Mouse (Mus musculus) E14TG2a.4 (cell line): ENCODE data around the gene Ung.
A peak's percentile ranks its signal among the peaks of the same experiment; 100 is the strongest.

Source experiments
- H3K27me3 ChIP-seq: 2 replicates; pipeline ENCODE4 v1.6.1; 2014; ENCODE audit warnings: low read length, control low read depth; ENCODE audit not compliant: insufficient read depth
- H3K36me3 ChIP-seq: 2 replicates; pipeline ENCODE4 v1.6.1; 2014; ENCODE audit warnings: low read length, control low read depth; ENCODE audit not compliant: insufficient read depth
- H3K4me1 ChIP-seq: replicated peaks from 2 replicates; pipeline ENCODE4 v1.6.1; 2014; ENCODE audit warnings: low read depth, low read length, control low read depth
- H3K4me3 ChIP-seq: replicated peaks from 2 replicates; pipeline ENCODE4 v1.5.1; 2014; ENCODE audit warnings: mild to moderate bottlenecking, low read length
- H3K9me3 ChIP-seq: 2 replicates; pipeline ENCODE4 v1.6.1; 2014; ENCODE audit warnings: low read length, control low read depth
- CTCF ChIP-seq: conservative IDR thresholded peaks from 2 replicates; pipeline ENCODE4 v1.5.1; 2014; ENCODE audit warnings: low read length
- NANOG ChIP-seq: IDR thresholded peaks from 2 replicates; pipeline ENCODE4 v1.6.1; 2014; ENCODE audit warnings: borderline replicate concordance, low read length, mixed read lengths
- POU5F1 ChIP-seq: IDR thresholded peaks from 2 replicates; pipeline ENCODE4 v1.6.1; 2014; ENCODE audit warnings: low read length, borderline replicate concordance

The Ung gene

DNA sequence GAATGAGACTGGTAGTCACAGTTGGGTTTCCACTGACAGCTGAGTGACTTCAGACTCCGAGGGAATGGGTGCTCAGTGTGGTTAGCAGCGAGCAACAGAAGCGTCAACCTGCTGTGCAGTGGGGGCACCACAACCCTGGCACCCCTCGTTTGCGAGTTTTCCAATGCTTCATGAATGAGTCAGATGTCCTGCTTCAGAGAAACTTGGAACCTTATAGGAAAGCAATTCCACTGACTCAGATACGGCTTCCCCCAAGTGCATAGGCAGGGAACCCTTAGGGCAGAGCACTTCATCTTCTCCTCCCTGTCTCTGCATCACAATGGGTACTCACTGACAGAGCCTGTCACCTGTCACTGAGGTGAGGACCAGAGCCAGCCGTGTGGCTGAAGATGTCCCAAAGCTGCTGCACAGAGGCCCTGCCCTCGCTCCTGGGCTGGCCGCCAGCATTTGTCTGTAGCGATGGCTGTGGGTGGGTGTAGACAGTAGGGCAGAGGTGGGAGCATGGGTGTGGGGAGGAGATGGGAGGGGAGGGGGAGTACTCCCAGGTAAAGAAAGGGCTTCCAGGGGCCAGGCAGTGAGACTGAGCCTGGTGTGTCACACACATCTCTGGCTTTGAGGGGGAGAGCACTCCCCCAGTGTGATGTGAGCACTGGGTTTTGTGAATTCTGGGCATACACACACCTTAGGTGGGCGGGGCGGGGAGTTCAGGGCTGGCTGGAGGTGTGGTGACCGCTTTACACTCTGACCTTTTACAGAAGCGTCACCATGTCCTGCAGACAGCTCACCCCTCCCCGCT, 7.5 kb downstream of the Ung start:
- Histone ChIP-seq H3K4me3 (peak overlapping the region; percentile 43; the same call in 1 of the 2 replicates), H3K36me3 (peaks cover 83% of the 10 kb centered on the region), H3K9me3 (no peaks in the 10 kb centered on the region), H3K27me3 (no peaks in the 10 kb centered on the region), H3K4me1 (peaks cover 96% of the 10 kb centered on the region)
- TF ChIP-seq POU5F1 (peak; percentile 54; the same call in 1 of the 2 replicates), CTCF (no peak)

DNA sequence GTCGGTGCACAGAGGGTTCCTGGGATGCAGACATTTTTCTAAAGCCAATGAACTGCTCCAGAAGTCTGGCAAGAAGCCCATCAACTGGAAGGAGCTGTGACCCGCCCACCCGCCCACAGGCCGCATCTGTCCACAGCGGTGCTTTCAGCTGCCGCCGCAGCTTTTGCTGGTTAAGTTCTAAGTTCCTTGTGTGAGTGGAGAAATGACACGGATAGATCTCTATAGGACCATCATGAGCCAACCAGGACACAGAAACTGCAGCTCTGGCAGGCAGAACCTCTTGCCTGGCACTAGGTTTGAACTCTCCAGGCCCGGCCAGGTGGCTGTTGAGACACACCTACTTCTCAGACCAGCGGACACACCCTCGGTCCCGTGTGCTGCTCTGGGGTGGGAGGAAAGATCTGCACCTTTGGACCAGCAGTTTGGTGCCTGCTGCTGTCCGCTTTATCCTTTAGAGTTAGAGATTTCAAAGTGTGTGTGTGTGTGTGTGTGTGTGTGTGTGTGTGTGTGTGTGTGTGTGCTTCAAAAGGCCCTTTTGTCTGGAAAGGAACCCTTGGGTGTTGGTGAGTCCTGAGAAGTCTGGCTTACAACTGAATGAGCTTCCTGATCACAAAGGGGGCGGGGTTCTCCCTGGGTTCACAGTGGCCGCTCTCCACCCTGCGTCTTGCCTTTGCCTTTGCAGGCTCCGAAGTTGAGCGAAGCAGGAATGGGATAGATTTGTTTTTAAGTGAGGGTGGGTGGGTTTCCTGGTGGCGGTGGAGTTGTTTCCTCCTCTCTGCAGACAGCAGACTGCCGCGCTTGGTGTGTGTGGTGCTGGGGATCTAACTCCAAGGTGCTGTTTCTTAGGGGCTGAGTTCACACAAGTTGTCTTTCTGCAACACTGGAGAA, 8.3 kb downstream of the Ung start:
- no peak for TF ChIP-seq CTCF
- no peak for TF ChIP-seq POU5F1
- no peak for TF ChIP-seq NANOG
- Histone ChIP-seq H3K9me3 (no peaks in the 10 kb centered on the region), H3K4me3 (no peak overlapping the region; the same call in 1 of the 2 replicates), H3K4me1 (peaks cover 96% of the 10 kb centered on the region), H3K27me3 (no peaks in the 10 kb centered on the region), H3K36me3 (peaks cover 74% of the 10 kb centered on the region)

DNA sequence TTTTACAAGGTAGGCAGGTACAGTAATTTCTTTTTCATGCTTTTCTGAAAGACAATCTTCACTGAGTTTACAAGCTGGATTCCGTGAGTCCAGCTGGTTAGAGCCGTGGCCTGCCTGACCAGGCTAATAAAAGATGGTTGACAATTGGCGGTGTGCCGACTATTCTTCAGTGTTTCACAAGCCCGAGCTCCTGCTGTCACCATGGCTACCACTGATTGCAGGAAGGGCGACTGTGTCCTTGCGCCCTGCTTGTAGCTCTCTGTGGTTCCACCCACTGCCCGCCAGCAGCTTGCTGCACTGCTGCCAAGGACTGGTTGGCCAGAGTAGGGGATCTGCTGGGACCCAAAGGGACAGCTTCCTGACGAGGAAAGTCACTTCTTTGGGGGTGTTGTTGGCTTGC, 9.0 kb downstream of the Ung start:
- no peaks in the 10 kb centered on the region for H3K27me3 ChIP-seq
- TF ChIP-seq NANOG (no peak), CTCF (no peak), POU5F1 (no peak)

DNA sequence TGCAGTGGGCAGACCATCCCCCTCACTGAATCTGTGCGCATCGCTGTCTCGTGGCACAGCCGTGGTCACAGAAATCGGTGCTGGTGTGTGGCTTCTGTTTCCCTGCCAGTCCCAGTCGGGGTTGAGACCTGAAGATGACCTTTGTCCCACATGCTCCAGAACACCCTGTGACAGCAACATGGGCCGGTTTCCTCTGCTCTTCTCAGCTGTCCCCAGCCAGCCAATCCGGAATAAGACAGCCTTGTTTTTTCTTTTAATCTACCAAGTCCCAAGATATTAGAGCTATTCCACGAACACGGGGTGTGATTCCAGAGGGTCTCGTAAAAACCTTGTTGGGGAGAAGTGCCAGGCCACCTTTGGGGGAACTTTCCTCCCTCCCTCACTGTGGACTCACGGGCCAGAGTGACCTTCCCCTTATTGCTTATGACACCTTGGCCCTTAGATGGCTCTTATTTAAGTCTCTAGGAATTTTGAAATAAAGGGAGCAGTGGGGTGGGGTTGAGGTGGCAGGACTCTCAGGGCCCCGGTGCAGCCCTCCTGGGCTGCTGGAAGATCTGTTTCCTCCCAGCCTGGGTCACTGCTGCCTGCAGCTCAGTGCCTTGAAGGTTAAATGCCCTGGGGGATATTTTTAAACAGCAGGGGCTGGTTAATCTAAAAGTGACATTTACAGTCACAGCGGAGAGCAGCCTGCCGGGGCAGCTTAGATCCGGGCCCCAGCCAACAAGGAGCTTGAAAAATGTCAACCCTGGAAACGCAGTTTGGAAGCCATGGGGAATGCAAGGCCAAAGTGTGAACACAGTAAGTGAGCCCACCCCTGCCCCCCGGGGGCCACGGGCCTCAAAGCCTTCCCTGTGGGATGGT, 16.1 kb downstream of the Ung start, which contains the start of gene Acacb:
TSS of gene Acacb (plus strand) at position 508 of the 861 bp plus-strand sequence.
- Histone ChIP-seq H3K4me1 (peaks cover 85% of the 10 kb centered on the region), H3K4me3 (no peak within 1 kb of the TSS)

More for the DNA sequence above, 9.0 kb downstream of the Ung start:
- Histone ChIP-seq H3K4me3 (no peak overlapping the region), H3K36me3 (peaks cover 68% of the 10 kb centered on the region), H3K9me3 (no peaks in the 10 kb centered on the region), H3K4me1 (peaks cover 96% of the 10 kb centered on the region)

DNA sequence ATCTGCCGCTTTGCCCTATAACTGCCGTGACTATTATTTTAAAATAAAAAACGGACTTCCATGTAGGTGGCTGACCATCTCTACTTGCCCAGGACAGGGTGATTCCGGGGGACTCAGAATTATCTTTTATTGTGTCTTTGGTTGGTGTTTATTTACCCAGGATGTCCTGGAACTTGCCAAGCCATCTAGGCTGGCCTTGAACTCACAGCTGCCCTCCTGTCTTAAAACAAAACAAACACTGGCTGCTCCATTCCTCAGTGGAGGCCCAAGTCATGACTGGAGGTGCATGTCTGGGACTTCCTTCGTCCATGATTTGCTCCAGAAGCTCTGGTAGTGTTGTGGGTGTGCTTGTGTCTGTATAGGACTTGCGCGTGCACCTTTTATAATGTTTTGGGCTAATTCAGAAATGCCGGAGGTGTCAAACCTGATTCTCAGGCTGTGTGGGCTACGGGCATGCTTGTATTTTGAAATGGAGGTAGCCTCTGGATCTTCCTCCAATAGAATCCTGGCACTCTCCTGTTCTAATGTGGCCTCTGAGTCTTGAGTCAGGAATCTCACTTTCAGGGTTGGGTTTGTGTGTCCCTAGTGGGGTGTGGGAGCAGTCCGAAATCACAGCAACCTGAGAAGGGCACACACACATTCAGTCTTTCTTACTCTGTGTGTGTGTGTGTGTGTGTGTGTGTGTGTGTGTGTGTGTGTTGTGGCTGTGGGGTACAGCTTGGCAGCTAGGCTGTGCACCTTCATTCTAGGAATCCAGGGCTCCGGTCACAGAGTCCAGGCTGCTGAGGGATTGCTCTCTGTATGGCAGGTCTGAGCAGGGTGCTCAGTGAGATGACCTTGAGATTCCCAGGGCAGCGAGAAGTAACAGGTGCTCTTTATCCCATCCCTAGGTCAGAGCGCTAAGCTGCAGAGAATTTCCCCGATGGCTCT, 17.1 kb downstream of the Ung start:
- peaks cover 5% of the 10 kb centered on the region for H3K9me3 ChIP-seq
- H3K4me3 ChIP-seq = no peak overlapping the region
- TF ChIP-seq NANOG = no peak
- no peak for TF ChIP-seq POU5F1
- TF ChIP-seq CTCF = no peak

More for the DNA sequence above, 16.1 kb downstream of the Ung start, which contains the start of gene Acacb:
- Histone ChIP-seq H3K27me3 (no peaks in the 10 kb centered on the region), H3K9me3 (peaks cover 5% of the 10 kb centered on the region), H3K36me3 (no peaks in the 10 kb centered on the region)
- no peak for TF ChIP-seq NANOG
- TF ChIP-seq POU5F1 = no peak
- TF ChIP-seq CTCF = no peak

DNA sequence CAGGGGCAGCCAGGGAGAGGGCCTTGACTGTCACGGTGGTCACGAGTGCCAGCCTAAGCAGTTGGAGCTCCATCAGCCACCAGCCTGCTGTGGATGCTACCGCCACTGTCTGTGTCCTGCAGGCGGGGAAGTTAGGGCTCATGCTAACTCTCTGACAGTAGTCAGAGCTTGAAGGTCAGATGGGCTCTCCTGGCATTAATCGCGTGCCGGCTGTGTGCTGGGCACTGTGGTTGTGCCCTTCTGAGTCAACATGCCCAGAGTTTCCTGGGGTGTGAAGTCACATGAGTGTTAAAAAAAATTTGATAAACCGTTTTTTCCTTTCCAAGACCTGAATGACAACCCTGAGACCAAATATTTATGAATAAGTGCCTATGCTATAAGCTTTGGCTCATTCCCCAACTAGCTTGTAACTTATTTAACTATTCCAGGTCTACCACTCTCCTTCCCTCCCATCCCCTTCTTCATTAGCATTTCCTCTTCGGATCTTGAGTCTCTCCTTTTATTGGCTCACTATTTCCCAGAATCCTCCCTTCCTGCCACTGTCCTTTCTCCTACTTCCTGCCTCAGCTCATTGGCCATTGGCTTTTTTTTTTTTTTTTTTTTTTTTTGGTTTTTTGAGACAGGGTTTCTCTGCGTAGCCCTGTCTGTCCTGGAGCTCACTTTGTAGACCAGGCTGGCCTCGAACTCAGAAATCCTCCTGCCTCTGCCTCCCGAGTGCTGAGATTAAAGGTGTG, 22.3 kb downstream of the Ung start:
- H3K4me1 ChIP-seq = peaks cover 64% of the 10 kb centered on the region
- peaks cover 5% of the 10 kb centered on the region for H3K9me3 ChIP-seq
- peak overlapping the region; percentile 78 for H3K4me3 ChIP-seq
- TF ChIP-seq CTCF = no peak
- TF ChIP-seq POU5F1 = no peak
- H3K36me3 ChIP-seq = no peaks in the 10 kb centered on the region
- no peaks in the 10 kb centered on the region for H3K27me3 ChIP-seq

More for the DNA sequence above, 17.1 kb downstream of the Ung start:
- no peaks in the 10 kb centered on the region for H3K27me3 ChIP-seq
- peaks cover 85% of the 10 kb centered on the region for H3K4me1 ChIP-seq
- no peaks in the 10 kb centered on the region for H3K36me3 ChIP-seq
